Mouse (Mus musculus): Measurements from ENCODE around the gene Polr3b.

The Polr3b gene

DNA sequence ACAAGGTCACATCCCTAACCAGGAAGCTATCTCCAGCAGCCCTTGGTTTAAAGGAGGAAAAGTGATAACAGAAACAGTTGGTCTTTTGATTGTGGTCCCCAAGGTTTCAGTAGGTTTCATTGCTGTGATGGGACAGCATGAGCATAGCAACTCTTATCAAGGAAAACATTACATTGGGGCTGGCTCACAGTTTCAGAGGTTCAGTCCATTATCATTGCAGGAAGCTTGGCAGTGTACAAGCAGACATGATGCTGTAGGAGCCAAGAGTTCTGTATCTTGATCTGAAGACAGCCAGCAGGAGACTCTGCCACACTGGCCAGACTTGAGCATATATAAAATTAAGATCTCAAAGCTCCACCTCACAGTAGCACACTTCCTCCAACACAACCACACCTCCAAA lies 53.6 kb downstream of the Polr3b start:
- no peak for DNase-seq

- no peak for DNase-seq
Measured at GRCm38 (mm10) chr10:84676511-84676910, 54.4 kb downstream of the Polr3b start.

DNA sequence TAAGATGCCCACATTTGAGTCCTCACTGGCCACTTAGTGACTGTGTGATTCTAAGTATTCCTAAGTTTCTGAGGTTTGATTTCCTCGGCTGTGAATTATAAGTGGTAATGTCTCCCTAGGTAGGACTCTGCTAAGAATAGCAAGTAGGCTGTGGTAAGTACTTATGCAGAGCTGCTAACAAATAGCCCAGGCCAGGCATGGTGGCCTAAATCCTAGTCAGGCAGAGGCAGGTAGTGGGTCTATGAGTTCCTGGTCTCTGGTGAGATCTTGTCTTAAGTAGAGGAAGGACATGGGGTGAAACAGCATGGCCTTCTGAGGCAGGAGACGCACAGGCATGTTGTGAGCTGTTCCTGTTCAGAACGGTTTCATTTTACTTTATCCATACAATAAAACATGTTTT lies 55.8 kb downstream of the Polr3b start:
- no peak for DNase-seq

- DNase-seq = no peak
Measured at GRCm38 (mm10) chr10:84678441-84678840, 56.3 kb downstream of the Polr3b start.

- no peak for DNase-seq
Measured at GRCm38 (mm10) chr10:84685444-84686121, 63.5 kb downstream of the Polr3b start.

DNA sequence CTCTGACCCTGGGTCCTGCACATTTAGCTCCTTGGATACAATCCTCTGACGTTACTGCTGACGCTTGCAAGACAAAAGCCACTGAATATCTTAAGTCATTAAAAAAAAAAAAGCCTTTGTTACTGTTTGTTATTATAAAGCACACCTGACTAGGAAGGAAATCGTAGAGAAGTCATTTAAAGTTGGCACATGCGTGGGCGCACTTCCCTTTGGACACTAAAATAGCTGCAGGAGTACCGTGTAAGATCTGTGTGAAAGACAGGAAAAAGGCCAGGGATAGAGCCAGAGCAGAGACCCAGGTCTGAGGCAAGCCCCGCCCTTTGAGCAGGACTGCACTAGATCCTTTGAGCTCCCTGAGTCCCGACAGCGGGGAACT lies 64.0 kb downstream of the Polr3b start:
- no peak for DNase-seq

GRCm38 (mm10) chr10:84686705-84687104 lies 64.6 kb downstream of the Polr3b start:
- DNase-seq = no peak

DNA sequence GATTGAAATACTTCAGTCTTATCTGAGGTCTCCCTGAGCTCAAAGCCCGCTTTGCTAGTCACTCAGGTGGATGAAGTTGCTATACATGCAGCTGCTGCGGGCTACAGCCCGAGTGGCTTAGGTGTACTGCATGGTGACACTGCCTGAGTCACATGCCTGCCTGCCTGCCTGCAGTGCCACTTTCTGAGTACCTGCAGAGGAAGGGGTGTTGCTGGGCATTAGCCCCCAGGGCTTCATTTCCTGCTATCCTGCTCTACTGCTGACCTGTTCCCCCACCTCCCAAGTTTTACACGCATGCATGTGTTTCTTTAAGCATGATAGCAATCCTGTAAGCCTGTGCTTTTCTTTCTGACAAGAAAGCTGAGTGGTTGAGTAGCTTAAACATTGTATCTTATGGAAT lies 65.6 kb downstream of the Polr3b start:
- DNase-seq = no peak

DNA sequence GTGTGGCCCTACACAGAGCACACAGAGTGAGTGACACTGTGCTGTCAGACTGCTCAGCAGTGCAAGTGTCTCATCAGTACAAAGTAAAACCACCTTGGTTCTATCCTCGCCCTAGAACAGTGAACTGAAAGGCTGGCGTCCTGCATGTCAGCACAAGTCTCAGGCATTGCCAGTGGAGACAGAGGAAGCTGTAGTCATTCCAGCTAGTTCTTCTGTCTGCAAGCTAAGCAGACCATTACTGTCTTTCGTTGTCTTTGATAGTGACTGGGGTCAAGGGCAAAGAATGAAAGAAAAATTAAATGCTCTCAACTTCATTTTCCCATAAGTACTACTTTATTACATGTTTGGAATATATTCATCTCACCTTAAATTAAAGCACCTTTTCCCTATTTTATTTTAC lies 67.8 kb downstream of the Polr3b start:
- DNase-seq = no peak

DNA sequence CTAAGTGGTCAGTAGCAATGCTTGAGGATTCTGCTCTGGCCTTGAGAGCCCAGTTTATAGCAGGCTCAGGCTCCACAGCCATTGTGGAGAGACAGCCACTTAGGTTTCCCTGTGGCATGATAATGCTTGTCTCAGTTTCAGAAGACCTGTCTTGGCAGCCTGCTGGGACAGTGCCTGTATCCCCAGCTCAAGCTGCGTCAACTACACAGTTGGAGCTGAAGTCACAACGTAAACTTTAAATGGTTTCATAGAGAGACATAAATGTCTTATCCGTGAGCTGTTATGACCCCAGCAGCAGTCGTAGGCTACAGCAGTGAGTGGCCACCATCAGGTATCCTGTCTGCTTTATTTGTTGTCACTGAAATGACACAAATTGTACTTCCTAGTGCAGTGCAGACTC lies 68.7 kb downstream of the Polr3b start:
- DNase-seq = no peak

DNA sequence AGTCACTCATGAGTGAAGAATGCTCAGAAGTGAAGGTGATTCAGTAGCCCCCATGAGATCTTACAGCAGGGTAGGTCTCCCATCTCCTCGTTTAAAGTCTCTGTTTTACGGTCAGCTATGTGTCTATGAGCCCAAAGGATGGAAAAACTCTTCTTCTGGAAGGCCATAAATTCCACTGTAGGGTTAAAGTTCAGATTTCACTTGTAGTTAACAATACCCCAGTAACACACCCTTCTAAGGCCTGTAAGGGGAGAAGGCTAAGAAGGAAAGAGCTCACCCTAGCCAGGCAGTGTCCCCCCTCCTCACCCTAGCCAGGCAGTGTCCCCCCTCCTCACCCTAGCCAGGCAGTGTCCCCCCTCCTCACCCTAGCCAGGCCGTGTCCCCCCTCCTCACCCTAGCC lies 69.6 kb downstream of the Polr3b start:
- no peak for DNase-seq

- DNase-seq = no peak
Measured at GRCm38 (mm10) chr10:84693841-84694638, 71.9 kb downstream of the Polr3b start.

DNA sequence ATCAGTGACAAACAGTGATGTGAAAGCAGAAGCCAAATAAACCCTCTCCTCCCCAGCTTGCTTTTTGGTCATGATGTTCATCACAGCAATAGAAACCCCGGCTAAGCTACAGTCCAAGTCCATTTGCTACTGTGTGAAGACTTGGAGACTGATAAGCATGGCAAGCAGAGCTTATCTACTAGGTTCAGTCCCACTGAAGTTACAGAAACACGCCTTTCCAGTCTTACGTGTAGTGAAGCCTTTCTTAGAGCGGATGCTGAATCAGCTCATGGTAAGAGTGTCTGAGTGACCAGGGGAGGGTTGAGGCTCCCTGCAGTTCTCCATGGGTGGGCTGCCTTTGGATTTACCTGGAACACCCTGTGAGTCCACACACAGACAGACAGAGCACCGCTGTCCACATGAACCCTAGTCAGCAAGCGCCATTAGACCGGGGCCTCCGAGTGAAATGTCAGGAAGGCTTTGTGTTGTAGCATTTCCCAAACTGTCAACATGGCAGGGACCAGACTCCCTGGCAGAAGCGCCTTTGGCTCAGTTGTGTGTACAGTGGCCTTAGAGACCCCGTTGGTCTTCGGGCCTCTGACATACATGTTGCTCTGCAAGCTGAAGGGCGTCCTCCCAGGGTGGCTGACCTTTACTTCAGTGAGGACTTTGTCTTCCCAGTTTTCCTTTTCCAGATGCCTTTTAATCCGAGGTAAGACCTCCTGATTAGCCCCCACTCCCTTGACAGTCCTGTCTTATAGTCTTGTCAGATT lies 78.3 kb downstream of the Polr3b start:
- no peak for DNase-seq

DNA sequence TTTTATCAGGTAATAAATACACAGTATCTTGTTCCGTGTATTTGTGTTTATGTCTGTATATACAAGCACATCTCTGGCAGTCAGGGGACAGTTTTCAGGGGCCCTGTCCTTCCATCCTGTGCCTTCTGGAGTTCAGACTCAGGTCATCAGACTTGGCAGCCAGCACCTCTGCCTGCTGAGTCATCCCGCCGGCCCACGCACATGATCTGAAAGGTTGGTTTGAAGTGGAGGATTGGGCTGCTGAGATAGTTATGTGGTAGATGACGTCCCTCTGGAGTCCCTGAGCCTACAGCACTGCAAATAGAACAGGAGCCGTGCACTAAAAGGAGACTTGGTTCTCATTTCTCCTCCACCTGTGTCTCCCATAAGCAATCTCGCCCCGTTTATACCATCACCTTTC lies 79.0 kb downstream of the Polr3b start:
- DNase-seq = no peak

DNA sequence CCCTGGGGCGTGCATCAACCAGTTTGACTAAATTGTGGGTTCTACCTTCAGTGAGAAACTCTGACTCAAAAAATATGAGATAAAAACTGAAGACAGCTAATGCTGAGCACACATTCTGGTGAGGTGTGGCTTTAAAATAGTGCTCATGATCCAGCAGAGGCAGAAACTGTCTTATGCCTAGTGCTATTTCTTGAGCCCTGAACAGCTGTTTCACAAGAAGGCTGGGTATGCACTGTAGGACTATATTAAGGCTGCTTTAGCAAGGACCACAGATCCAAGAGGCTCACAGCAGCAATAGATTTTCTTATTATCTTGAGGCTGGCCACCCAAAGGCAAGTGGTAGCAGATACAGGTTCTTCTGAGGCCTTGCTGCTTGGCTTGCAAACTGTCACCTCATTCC lies 80.0 kb downstream of the Polr3b start:
- no peak for DNase-seq

GRCm38 (mm10) chr10:84704594-84704993 lies 82.5 kb downstream of the Polr3b start:
- DNase-seq = no peak

- no peak for DNase-seq
Measured at GRCm38 (mm10) chr10:84705234-84705633, 83.1 kb downstream of the Polr3b start.

- DNase-seq = no peak
Measured at GRCm38 (mm10) chr10:84706543-84706942, 84.5 kb downstream of the Polr3b start.

DNA sequence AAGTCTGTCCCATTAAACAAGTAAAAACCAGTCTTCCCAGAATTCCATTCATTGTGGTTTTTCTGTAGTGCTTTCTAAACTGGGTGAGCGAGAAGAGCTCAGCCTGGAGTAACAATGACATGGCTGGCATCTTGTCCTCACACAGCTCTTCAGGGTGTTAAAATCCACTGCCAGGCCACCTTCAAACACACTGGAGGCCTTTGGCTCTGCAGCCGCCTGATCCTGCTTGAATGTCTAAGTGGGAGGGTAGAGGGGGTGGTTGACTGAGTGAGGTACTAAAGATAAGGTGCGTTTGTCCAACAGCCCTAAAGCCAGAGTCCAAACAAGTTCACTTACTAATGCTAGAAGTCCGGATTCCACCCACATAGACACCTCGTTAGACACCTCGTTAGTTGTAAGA lies 85.1 kb downstream of the Polr3b start:
- DNase-seq = no peak

DNA sequence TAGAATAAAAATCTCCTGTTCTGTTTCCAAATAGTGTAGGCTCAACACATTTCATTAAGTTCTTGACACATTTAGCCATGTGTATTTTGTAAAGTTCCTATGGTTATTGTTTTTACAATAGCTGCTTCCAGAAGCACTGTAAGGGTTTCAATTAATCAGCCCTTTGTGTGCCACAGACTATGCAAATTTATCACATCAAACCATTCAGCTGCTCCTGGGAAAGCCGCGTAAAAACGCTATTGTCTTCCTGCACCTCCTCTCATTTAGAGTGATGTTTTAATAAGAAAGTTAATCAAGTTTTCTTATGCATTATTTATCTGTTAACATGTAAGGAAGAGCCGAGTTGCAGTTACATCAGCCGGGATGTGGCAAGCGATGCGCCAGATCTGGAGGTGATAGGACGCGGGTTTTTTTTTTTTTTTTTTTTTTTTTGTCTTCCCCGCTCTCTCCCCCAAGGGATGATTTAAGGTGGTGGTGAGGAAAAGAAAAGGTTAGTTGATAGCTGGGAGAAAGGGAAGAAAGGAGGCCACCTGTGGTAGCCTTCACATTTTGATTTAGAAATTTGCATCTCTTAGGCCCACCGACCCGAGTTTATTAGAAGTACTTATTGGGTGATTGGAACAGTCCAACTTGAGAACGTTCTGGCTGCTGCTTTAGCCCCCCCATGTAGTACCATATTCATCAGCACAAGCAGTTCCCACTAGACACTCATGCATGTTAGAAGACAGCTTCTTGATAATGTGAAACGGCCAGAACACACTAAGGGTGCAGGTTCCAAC lies 85.8 kb downstream of the Polr3b start:
- DNase-seq = no peak

- no peak for DNase-seq
Measured at GRCm38 (mm10) chr10:84710192-84710591, 88.1 kb downstream of the Polr3b start.

- no peak for DNase-seq
Measured at GRCm38 (mm10) chr10:84710827-84711226, 88.7 kb downstream of the Polr3b start.

DNA sequence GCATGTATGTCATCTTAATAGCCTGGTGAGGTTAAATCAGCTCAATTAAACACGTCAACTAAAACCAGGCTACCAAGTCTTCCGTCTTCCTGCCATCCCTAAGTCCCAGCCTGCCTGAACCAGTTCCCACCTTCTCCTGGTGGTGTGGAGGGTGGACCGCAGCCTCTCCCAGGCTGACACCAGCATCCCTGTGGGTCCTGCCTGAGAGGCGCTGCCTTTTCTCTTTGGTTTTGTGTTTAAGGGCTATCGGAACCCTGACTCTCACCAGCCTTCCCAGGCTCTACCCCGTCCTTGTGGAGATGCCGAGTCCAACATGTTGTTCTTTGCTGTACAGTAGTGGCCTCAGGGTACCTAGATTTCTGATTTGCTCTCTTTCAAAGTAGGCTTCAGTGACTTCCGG lies 89.4 kb downstream of the Polr3b start:
- no peak for DNase-seq
